Mouse (Mus musculus) limb, embryonic 13.5 days (tissue): ENCODE measurements around the gene Wdr82. TPM values are rescaled to one million over a fixed set of nuclear protein-coding genes. Genes with fewer than 3 reads are reported as not detected.
A peak's percentile ranks its signal among the peaks of the same experiment; 100 is the strongest.

ENCODE experiments used
- ATAC-seq: fragments of 200-750 bp; cut with Nextera tagmentation; 2 replicates; pipeline ENCODE4 v1.8.0; 2017; ENCODE audit warnings: low read depth, moderate number of reproducible peaks, moderate TSS enrichment; ENCODE audit not compliant: low FRiP score
- H3K27ac ChIP-seq: fragments of 300-500 bp; sonication (generic); 2 replicates; pipeline ENCODE4 v1.5.1; 2015; ENCODE audit warnings: inconsistent platforms, mild to moderate bottlenecking, moderate library complexity
- H3K27me3 ChIP-seq: fragments of 300-500 bp; sonication (generic); 2 replicates; pipeline ENCODE4 v1.6.1; 2015; ENCODE audit warnings: mild to moderate bottlenecking, inconsistent platforms
- H3K36me3 ChIP-seq: fragments of 300-500 bp; sonication (generic); 2 replicates; pipeline ENCODE4 v1.6.1; 2015; ENCODE audit warnings: inconsistent platforms, mild to moderate bottlenecking, moderate library complexity
- H3K4me1 ChIP-seq: fragments of 300-500 bp; sonication (generic); 2 replicates; pipeline ENCODE4 v1.6.1; 2015; ENCODE audit warnings: inconsistent platforms
- H3K4me2 ChIP-seq: fragments of 300-500 bp; sonication (generic); replicated peaks from 2 replicates; pipeline ENCODE4 v1.6.1; 2015; ENCODE audit warnings: inconsistent platforms, mild to moderate bottlenecking, moderate library complexity
- H3K4me3 ChIP-seq: fragments of 300-500 bp; sonication (generic); 2 replicates; pipeline ENCODE4 v1.5.1; 2015; ENCODE audit warnings: moderate library complexity, mild to moderate bottlenecking, inconsistent platforms
- H3K9ac ChIP-seq: fragments of 300-500 bp; sonication (generic); 2 replicates; pipeline ENCODE4 v1.6.1; 2015; ENCODE audit warnings: mild to moderate bottlenecking, inconsistent platforms
- H3K9me3 ChIP-seq: fragments of 300-500 bp; sonication (generic); 2 replicates; pipeline ENCODE4 v1.6.1; 2016; ENCODE audit warnings: inconsistent platforms
- WGBS: fragments of 180-500 bp; shearing (Covaris S2); methylation state at CpG from one replicate; pipeline ENCODE4 v1.1.7; 2015; 5-methylcytosine and 5-hydroxymethylcytosine counted together
- polyA plus RNA-seq: library from polyadenylated mRNA; unstranded; fragments of >200 nt; fragmentation: Nextera tagmentation; extraction: Ambion mirVana; gene quantifications from 2 replicates; pipeline ENCODE4 v1.2.1, GENCODE M21; 2015

Wdr82 gene
- 27.6 and 28.0 TPM in 2 replicates for polyA plus RNA-seq

DNA sequence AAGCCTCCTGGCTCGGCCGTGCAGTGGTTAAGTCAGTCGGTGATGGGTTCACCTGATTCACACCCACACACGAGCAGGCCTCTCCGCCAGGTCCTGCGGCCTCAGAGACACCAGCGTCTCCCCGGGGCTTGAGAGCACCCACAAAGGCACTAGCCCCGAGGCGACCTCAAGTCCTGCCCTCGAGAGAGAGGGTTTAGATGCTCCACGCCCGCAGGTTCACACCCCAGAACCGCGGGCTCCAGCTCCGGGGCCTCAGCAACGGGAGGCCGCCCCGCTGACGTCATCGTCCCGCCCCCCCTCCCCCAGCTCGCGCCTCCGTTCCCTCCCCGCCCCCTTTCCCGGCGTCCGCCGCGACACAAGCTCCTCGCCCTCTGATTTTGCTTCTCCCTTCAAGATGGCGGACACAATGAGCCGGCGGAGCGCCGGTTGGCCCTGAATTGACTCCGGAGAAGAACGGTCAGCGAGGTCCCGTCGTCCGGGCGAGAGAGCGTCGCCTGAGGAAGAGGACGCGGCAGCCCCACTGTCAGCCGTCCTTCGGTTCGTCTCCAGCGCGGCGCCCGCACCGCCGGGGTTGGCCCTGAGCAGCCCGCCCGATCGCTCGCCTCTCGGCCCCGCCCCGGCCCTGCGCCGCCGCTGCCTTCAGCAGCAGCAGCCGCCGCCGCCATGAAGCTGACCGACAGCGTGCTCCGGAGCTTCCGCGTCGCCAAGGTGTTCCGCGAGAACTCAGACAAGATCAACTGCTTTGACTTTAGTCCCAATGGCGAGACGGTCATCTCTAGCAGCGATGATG lies at the start of gene Wdr82:
Gene Wdr82 (plus strand): TSS at position 373 of the 790 bp plus-strand sequence.
- no peaks in the 10 kb centered on the region for H3K9me3 ChIP-seq
- peak within 1 kb of the TSS; percentile 96 for H3K27ac ChIP-seq
- no peaks in the 10 kb centered on the region for H3K27me3 ChIP-seq
- H3K4me1 ChIP-seq = peaks cover 39% of the 10 kb centered on the region
- no peaks in the 10 kb centered on the region for H3K36me3 ChIP-seq
- ATAC-seq = peak; percentile 90
- WGBS = under 1% methylated on average over 75 of the region's 81 CpGs
- H3K4me2 ChIP-seq = peak within 1 kb of the TSS; percentile 79
- peak within 1 kb of the TSS; percentile 97 for H3K9ac ChIP-seq
- peak within 1 kb of the TSS; percentile 97 for H3K4me3 ChIP-seq

DNA sequence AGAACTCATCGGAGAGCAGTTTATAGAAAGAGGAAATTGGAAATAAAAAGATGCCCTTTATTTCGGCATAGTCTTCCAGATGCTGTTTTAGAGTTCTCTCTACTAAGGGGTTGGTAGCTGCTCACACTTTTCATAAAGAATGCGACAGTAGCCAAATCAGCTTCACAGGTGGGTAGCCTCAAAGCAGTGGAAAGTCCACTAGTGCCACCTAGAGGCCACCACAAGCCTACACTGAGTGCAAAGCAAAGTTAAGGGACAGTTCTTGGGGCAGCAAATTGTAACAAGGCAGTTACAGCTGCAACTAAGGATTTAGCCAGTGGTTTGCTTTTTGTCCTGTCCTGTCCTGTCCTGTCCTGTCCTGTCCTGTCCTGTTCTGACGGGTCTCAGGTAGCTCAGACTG lies 47.1 kb upstream of the Wdr82 start:
- H3K4me1 ChIP-seq = peaks cover 3% of the 10 kb centered on the region; the same call in 1 of the 2 replicates
- no peaks in the 10 kb centered on the region for H3K9me3 ChIP-seq
- H3K27ac ChIP-seq = no peak overlapping the region
- H3K27me3 ChIP-seq = no peaks in the 10 kb centered on the region
- H3K9ac ChIP-seq = no peak overlapping the region
- no peak overlapping the region for H3K4me2 ChIP-seq
- no peaks in the 10 kb centered on the region for H3K36me3 ChIP-seq
- no peak overlapping the region for H3K4me3 ChIP-seq
- 45% methylated on average over 4 of the region's 4 CpGs for WGBS
- ATAC-seq = no peak

- peak; percentile 48 for ATAC-seq
- Histone ChIP-seq H3K27ac (no peak overlapping the region), H3K9me3 (no peaks in the 10 kb centered on the region), H3K4me2 (no peak overlapping the region), H3K4me1 (peaks cover 3% of the 10 kb centered on the region; the same call in 1 of the 2 replicates), H3K36me3 (no peaks in the 10 kb centered on the region), H3K9ac (no peak overlapping the region), H3K4me3 (no peak overlapping the region), H3K27me3 (no peaks in the 10 kb centered on the region)
- WGBS = 64% methylated on average over 2 of the region's 2 CpGs
Measured at GRCm38 (mm10) chr9:106126786-106127251, 43.9 kb upstream of the Wdr82 start.

- Histone ChIP-seq H3K36me3 (no peaks in the 10 kb centered on the region), H3K27me3 (no peaks in the 10 kb centered on the region), H3K27ac (no peak overlapping the region), H3K9ac (no peak overlapping the region), H3K4me3 (no peak overlapping the region), H3K4me2 (no peak overlapping the region), H3K4me1 (peaks cover 3% of the 10 kb centered on the region; the same call in 1 of the 2 replicates), H3K9me3 (no peaks in the 10 kb centered on the region)
- no peak for ATAC-seq
- 71% methylated on average over 2 of the region's 2 CpGs for WGBS
Measured at GRCm38 (mm10) chr9:106129072-106129471, 41.7 kb upstream of the Wdr82 start.

GRCm38 (mm10) chr9:106130250-106130649 lies 40.5 kb upstream of the Wdr82 start:
- ATAC-seq = no peak
- Histone ChIP-seq H3K27ac (no peak overlapping the region), H3K9me3 (no peaks in the 10 kb centered on the region), H3K4me2 (no peak overlapping the region), H3K4me1 (peaks cover 3% of the 10 kb centered on the region; the same call in 1 of the 2 replicates), H3K36me3 (no peaks in the 10 kb centered on the region), H3K9ac (no peak overlapping the region), H3K4me3 (no peak overlapping the region), H3K27me3 (no peaks in the 10 kb centered on the region)
- WGBS = 78% methylated on average over 7 of the region's 7 CpGs

- H3K4me1 ChIP-seq = peaks cover 6% of the 10 kb centered on the region
- no peaks in the 10 kb centered on the region for H3K36me3 ChIP-seq
- no peak overlapping the region for H3K4me3 ChIP-seq
- no peaks in the 10 kb centered on the region for H3K9me3 ChIP-seq
- no peak for ATAC-seq
- peaks cover 4% of the 10 kb centered on the region; the same call in 1 of the 2 replicates for H3K27me3 ChIP-seq
- no peak overlapping the region for H3K9ac ChIP-seq
- no peak overlapping the region for H3K4me2 ChIP-seq
- 43% methylated on average over 10 of the region's 10 CpGs for WGBS
- H3K27ac ChIP-seq = no peak overlapping the region
Measured at GRCm38 (mm10) chr9:106137671-106138216, 33.0 kb upstream of the Wdr82 start.

GRCm38 (mm10) chr9:106139763-106140162 lies 31.0 kb upstream of the Wdr82 start:
- peaks cover 4% of the 10 kb centered on the region; the same call in 1 of the 2 replicates for H3K27me3 ChIP-seq
- no peak for ATAC-seq
- no peak overlapping the region for H3K4me2 ChIP-seq
- H3K4me3 ChIP-seq = no peak overlapping the region
- H3K27ac ChIP-seq = no peak overlapping the region
- H3K9me3 ChIP-seq = no peaks in the 10 kb centered on the region
- H3K9ac ChIP-seq = no peak overlapping the region
- H3K4me1 ChIP-seq = peaks cover 6% of the 10 kb centered on the region
- 10% methylated on average over 10 of the region's 10 CpGs for WGBS
- no peaks in the 10 kb centered on the region for H3K36me3 ChIP-seq

- H3K9me3 ChIP-seq = no peaks in the 10 kb centered on the region
- no peak overlapping the region for H3K9ac ChIP-seq
- H3K36me3 ChIP-seq = no peaks in the 10 kb centered on the region
- H3K4me2 ChIP-seq = no peak overlapping the region
- no peak overlapping the region for H3K27ac ChIP-seq
- no peak overlapping the region for H3K4me3 ChIP-seq
- WGBS = 75% methylated on average over 12 of the region's 12 CpGs
- peaks cover 6% of the 10 kb centered on the region for H3K4me1 ChIP-seq
- no peak for ATAC-seq
- peaks cover 18% of the 10 kb centered on the region for H3K27me3 ChIP-seq
Measured at GRCm38 (mm10) chr9:106141955-106142354, 28.8 kb upstream of the Wdr82 start.

- ATAC-seq = no peak
- Histone ChIP-seq H3K9me3 (no peaks in the 10 kb centered on the region), H3K27ac (no peak overlapping the region), H3K4me1 (peaks cover 23% of the 10 kb centered on the region), H3K36me3 (no peaks in the 10 kb centered on the region), H3K27me3 (peaks cover 40% of the 10 kb centered on the region), H3K4me2 (no peak overlapping the region), H3K4me3 (no peak overlapping the region), H3K9ac (no peak overlapping the region)
- 74% methylated on average over 7 of the region's 7 CpGs for WGBS
Measured at GRCm38 (mm10) chr9:106144176-106144575, 26.6 kb upstream of the Wdr82 start.

GRCm38 (mm10) chr9:106145582-106145981 lies 25.1 kb upstream of the Wdr82 start:
- no peak for ATAC-seq
- no peak overlapping the region for H3K9ac ChIP-seq
- peaks cover 54% of the 10 kb centered on the region for H3K27me3 ChIP-seq
- H3K4me3 ChIP-seq = no peak overlapping the region
- peaks cover 20% of the 10 kb centered on the region for H3K4me1 ChIP-seq
- H3K4me2 ChIP-seq = no peak overlapping the region
- no peak overlapping the region for H3K27ac ChIP-seq
- WGBS = 84% methylated on average over 2 of the region's 2 CpGs
- H3K9me3 ChIP-seq = no peaks in the 10 kb centered on the region
- H3K36me3 ChIP-seq = no peaks in the 10 kb centered on the region

DNA sequence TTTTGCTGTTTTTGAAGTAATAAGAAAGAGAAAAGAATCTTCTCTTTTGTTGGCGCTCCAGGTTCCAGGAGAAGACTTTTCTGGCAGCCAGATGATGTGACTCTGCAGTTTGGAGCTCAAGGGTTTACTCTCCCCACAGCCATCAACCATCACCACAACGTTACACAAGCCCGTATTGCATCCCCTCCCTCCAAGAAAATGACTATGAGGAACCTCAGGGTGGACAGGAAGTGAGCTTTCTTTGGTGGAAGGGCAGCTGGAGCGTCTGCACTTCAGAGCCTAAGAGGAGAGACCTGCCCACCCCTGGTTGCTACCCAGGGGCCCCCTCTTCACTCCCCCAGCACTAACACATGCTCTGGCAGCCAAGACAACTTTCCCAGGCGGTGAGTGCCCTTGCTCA lies 23.4 kb upstream of the Wdr82 start:
- Histone ChIP-seq H3K9ac (no peak overlapping the region), H3K9me3 (no peaks in the 10 kb centered on the region), H3K4me2 (no peak overlapping the region; the same call in 1 of the 2 replicates), H3K4me3 (no peak overlapping the region), H3K36me3 (no peaks in the 10 kb centered on the region), H3K27me3 (peaks cover 64% of the 10 kb centered on the region), H3K27ac (no peak overlapping the region), H3K4me1 (peaks cover 20% of the 10 kb centered on the region)
- WGBS = 25% methylated on average over 5 of the region's 5 CpGs
- no peak for ATAC-seq

GRCm38 (mm10) chr9:106147851-106148431 lies 22.8 kb upstream of the Wdr82 start:
- Histone ChIP-seq H3K9ac (peak overlapping the region; percentile 66), H3K4me3 (peak overlapping the region; percentile 49), H3K36me3 (no peaks in the 10 kb centered on the region), H3K27ac (no peak overlapping the region), H3K4me2 (peak overlapping the region; percentile 84), H3K27me3 (peaks cover 66% of the 10 kb centered on the region), H3K9me3 (no peaks in the 10 kb centered on the region), H3K4me1 (peaks cover 20% of the 10 kb centered on the region)
- ATAC-seq = peak; percentile 31; the same call in 1 of the 2 replicates
- WGBS = 4% methylated on average over 10 of the region's 10 CpGs
